Mouse (Mus musculus) mesoderm, embryonic 11.5 days (tissue): Measurements from ENCODE around the gene Nanos2.
A peak's percentile ranks its signal among the peaks of the same experiment; 100 is the strongest.

ENCODE experiments used
- DNase-seq: peaks from one replicate; pipeline ENCODE4 v3.0.0-alpha.2; 2012; ENCODE audit warnings: low read depth, low spot score

The Nanos2 gene

GRCm38 (mm10) chr7:18987100-18987499 is at the start of gene Nanos2:
TSS of gene Nanos2 (plus strand) at chr7:18987400.
- no peak for DNase-seq

DNA sequence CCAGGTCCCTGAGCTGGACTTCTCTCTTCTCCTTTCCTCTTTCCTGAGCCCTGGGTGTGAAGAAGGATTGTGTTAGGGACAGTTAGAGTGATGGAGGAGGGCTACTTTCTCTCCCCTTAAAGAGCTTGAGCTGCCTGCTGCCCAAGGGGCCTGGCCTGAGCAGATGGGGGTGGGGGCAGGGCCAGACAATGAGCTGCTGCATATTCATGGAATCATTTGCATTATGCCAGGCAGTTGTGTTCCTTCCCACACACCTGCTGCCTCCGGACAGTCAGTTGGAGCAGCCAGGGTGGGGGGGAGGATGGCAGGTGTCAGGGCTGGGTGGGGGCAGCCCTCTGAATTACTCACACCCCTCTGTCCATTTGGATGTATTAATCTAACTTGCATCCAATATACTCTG is 44.8 kb upstream of the Nanos2 start:
- no peak for DNase-seq

- DNase-seq = no peak
These were observed 44.4 kb upstream of the Nanos2 start for GRCm38 (mm10) chr7:18942815-18943214.

DNA sequence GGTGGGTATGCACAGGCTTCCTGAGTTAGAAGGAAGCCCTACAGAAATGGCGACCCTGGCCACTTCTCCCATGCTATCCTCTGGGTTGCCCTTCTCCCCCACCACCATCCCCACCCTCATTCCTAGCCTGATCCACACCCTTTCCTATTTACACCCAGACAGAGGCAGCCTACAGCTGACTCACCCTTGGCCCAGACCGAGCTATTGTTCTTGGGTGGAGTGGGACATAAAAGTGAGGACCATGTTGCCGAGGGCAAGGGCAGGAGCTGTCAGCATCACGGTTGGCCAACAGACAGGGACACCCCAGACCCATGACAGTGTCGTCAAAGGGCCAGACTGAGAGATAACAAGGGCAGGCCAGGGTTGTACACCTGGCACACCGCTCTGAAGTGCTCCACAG is 39.0 kb upstream of the Nanos2 start:
- DNase-seq = no peak

GRCm38 (mm10) chr7:18949781-18950522 is 37.2 kb upstream of the Nanos2 start:
- DNase-seq = peak; percentile 92

GRCm38 (mm10) chr7:18950523-18951315 is 36.5 kb upstream of the Nanos2 start:
- DNase-seq = peak; percentile 49

- peak; percentile 69 for DNase-seq
These were observed 35.8 kb upstream of the Nanos2 start for GRCm38 (mm10) chr7:18951397-18951796.

- peak; percentile 49 for DNase-seq
These were observed 29.4 kb upstream of the Nanos2 start for GRCm38 (mm10) chr7:18957569-18958383.

- DNase-seq = no peak
These were observed 28.8 kb upstream of the Nanos2 start for GRCm38 (mm10) chr7:18958384-18958766.

DNA sequence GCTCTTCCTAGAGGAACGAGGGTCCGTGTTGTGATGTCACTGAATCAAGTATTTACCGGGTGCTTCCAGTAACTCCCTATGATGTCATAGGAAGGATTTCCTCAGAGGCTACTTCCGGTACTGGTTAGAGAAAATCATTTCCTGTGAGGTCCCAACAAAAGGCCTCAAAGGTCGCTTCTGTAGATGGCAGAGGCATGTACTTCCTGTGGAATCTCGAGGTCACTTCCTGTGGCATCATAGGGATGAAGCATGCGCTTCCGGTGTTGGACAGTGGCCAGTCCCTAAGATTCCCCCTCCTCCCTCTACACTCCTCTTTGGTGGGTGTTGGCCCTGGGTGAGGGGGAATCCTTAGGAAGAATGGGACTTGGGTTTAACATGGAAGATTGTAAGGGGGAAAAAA is 27.8 kb upstream of the Nanos2 start:
- no peak for DNase-seq

GRCm38 (mm10) chr7:18962171-18962792 is 24.9 kb upstream of the Nanos2 start:
- DNase-seq = no peak

GRCm38 (mm10) chr7:18962795-18963194 is 24.4 kb upstream of the Nanos2 start:
- no peak for DNase-seq

- DNase-seq = no peak
These were observed 23.8 kb upstream of the Nanos2 start for GRCm38 (mm10) chr7:18963294-18963843.

GRCm38 (mm10) chr7:18965312-18965711 is 21.9 kb upstream of the Nanos2 start:
- DNase-seq = no peak

DNA sequence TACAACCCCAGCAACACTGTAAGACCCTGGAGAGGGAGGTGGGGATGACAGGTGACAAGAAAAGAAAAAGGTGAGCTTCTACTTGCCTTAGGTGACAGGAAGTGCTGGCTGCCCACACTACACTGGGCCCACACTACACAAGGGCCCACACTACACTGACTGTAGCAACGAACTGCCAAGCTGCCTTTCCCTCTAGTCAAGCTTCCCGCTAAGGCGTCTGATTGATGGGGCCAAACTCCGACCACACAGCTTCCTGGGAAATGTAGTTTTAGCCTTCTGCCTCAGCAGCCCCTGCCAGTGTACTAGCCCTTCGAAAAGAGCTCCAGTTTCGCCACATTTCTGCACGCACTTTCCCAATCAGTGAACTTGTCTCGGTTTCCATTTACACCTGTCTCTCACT is 19.6 kb upstream of the Nanos2 start:
- no peak for DNase-seq

DNA sequence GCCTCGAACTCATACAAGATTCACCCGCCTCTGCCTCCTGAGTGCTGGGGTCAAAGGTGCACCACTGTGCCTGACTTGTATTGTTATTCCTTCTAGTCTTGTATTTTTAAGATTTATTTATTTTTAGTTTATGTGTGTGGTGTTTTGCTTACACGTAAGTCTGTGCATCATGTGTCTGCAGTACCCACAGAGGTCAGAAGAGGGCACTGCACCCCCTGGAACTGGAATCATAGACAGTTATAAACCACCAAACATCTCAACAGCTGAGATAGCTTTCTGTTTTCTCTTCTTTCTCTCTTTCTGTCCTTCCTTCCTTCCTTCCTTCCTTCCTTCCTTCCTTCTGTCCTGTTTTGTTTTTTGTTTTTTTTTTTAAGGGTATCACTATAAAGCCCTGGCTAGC is 16.2 kb upstream of the Nanos2 start:
- DNase-seq = no peak

GRCm38 (mm10) chr7:18978381-18978780 is 8.8 kb upstream of the Nanos2 start:
- DNase-seq = no peak

DNA sequence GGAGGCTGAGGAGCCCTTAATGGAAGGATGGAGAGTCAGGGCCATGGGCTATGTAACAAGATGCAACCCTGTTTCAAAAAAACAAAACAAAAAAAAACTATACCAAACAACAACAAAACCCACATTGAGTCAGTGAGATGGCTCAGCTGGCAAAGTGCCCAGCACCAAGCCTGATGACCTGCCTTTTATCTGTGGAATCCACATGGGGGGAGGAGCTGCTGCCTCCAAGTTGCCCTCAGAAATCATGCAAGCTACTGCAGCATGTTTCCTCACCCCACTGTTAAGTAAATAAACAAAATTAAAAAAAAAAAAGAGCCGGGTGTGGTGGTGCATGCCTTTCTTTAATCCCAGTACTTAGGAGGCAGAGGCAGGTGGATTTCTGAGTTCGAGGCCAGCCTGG is 697 bp upstream of the Nanos2 start:
- no peak for DNase-seq

GRCm38 (mm10) chr7:18987747-18988146 is 547 bp downstream of the Nanos2 start:
- no peak for DNase-seq

DNA sequence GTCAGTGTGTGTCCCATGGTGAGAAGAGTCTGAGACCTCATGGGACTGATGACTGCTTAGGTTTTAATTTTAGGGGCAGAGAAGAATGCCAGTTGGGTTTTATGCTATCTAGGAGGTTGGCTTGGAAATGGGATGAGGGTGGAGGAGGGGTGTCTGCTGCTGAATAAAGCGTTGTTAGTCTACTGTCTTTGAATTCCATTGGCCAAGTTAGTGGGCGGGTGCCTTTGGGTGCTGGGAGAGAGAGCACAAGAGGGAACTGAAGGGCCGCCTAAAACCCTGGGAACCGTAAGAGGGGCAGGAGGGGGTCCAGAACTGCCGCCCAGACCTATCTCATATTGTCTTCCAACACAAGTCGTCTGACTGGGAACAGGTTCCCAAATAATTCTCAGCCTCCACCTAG is 1.6 kb downstream of the Nanos2 start:
- DNase-seq = no peak

DNA sequence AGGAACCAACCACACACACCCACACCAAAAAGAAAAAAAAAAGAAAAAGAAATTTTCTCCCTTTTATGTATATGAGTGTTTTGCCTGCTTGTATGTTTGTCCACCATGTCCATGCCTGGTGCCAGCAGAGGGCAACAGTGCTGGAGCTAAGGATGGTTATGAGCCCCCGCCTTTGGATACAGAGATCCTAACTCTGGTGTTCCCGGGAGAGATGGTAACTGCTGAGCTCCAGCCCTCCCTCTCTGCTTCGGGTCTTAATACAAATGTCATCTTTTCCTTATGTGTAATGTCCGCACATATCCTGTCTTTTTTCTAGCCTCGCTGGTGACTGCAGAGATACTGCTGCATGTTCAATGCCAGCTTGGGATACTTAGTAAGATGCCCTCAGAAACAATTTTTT is 2.8 kb downstream of the Nanos2 start:
- DNase-seq = no peak
